Mouse (Mus musculus): ENCODE data around the gene Rps15a.

Gene Rps15a

GRCm38 (mm10) chr7:118115533-118115876, 483 bp downstream of the Rps15a start:
- DNase-seq: no peak

GRCm38 (mm10) chr7:118113541-118114297, 2.3 kb downstream of the Rps15a start:
- no peak for DNase-seq

- DNase-seq: no peak
These were observed 4.9 kb downstream of the Rps15a start for GRCm38 (mm10) chr7:118111128-118111527.

- DNase-seq: no peak
These were observed 8.3 kb downstream of the Rps15a start for GRCm38 (mm10) chr7:118107671-118108070.

GRCm38 (mm10) chr7:118104458-118105052, 11.4 kb downstream of the Rps15a start:
- peak; percentile 16 for DNase-seq

- DNase-seq: no peak
These were observed 12.3 kb downstream of the Rps15a start for GRCm38 (mm10) chr7:118103462-118104379.

GRCm38 (mm10) chr7:118102678-118103461, 13.1 kb downstream of the Rps15a start:
- DNase-seq: peak; percentile 10

- DNase-seq: peak; percentile 42
These were observed 13.8 kb downstream of the Rps15a start for GRCm38 (mm10) chr7:118102231-118102630.

- DNase-seq: no peak
These were observed 18.4 kb downstream of the Rps15a start for GRCm38 (mm10) chr7:118097615-118098014.

- no peak for DNase-seq
These were observed 36.0 kb downstream of the Rps15a start for GRCm38 (mm10) chr7:118079987-118080386.

- no peak for DNase-seq
These were observed 36.9 kb downstream of the Rps15a start for GRCm38 (mm10) chr7:118079097-118079496.

- no peak for DNase-seq
These were observed 48.7 kb downstream of the Rps15a start for GRCm38 (mm10) chr7:118067261-118067660.

- DNase-seq: no peak
These were observed 59.7 kb downstream of the Rps15a start for GRCm38 (mm10) chr7:118056300-118056699.

Data from kidney, adult 9 months (tissue).